Mouse (Mus musculus) neural tube, embryonic 13.5 days (tissue): ENCODE measurements at regions not wholly inside any gene's neighbourhood (a gene's known extent, or its start where the extent isn't known, plus 50 kb on each side); places are given as distances from the start of the nearest gene placed in this dataset. TPM values are rescaled to one million over a fixed set of nuclear protein-coding genes. Genes with fewer than 3 reads are reported as not detected.

Experiments used
- ATAC-seq: fragments of 200-750 bp; cut with Nextera tagmentation; 2 replicates; pipeline ENCODE4 v1.8.0; 2017; ENCODE audit warnings: low read depth, mild to moderate bottlenecking, moderate TSS enrichment, moderate library complexity
- H3K27ac ChIP-seq: fragments of 300-500 bp; sonication (generic); replicated peaks from 2 replicates; pipeline ENCODE4 v1.5.1; 2015; ENCODE audit warnings: moderate library complexity, mild to moderate bottlenecking, inconsistent platforms
- H3K27me3 ChIP-seq: fragments of 300-500 bp; sonication (generic); 2 replicates; pipeline ENCODE4 v1.6.1; 2015; ENCODE audit warnings: mild to moderate bottlenecking, inconsistent platforms
- H3K36me3 ChIP-seq: fragments of 300-500 bp; sonication (generic); 2 replicates; pipeline ENCODE4 v1.6.1; 2015; ENCODE audit warnings: mild to moderate bottlenecking, inconsistent platforms
- H3K4me1 ChIP-seq: fragments of 300-500 bp; sonication (generic); replicated peaks from 2 replicates; pipeline ENCODE4 v1.6.1; 2015; ENCODE audit warnings: inconsistent platforms
- H3K4me2 ChIP-seq: fragments of 300-500 bp; sonication (generic); 2 replicates; pipeline ENCODE4 v1.6.1; 2015; ENCODE audit warnings: inconsistent platforms, mild to moderate bottlenecking, moderate library complexity
- H3K4me3 ChIP-seq: fragments of 300-500 bp; sonication (generic); 2 replicates; pipeline ENCODE4 v1.5.1; 2015; ENCODE audit warnings: mild to moderate bottlenecking, inconsistent platforms
- H3K9ac ChIP-seq: fragments of 300-500 bp; sonication (generic); 2 replicates; pipeline ENCODE4 v1.6.1; 2015; ENCODE audit warnings: moderate library complexity, mild to moderate bottlenecking, inconsistent platforms
- H3K9me3 ChIP-seq: fragments of 300-500 bp; sonication (generic); 2 replicates; pipeline ENCODE4 v1.6.1; 2016; ENCODE audit warnings: inconsistent platforms
- WGBS: fragments of 180-500 bp; shearing (Covaris S2); methylation state at CpG from one replicate; pipeline ENCODE4 v1.1.7; 2015; 5-methylcytosine and 5-hydroxymethylcytosine counted together
- microRNA-seq: library from miRNA; unstranded; fragments of <30 nt; microRNA quantifications from one replicate; pipeline ENCODE4, GENCODE M21; 2016

DNA sequence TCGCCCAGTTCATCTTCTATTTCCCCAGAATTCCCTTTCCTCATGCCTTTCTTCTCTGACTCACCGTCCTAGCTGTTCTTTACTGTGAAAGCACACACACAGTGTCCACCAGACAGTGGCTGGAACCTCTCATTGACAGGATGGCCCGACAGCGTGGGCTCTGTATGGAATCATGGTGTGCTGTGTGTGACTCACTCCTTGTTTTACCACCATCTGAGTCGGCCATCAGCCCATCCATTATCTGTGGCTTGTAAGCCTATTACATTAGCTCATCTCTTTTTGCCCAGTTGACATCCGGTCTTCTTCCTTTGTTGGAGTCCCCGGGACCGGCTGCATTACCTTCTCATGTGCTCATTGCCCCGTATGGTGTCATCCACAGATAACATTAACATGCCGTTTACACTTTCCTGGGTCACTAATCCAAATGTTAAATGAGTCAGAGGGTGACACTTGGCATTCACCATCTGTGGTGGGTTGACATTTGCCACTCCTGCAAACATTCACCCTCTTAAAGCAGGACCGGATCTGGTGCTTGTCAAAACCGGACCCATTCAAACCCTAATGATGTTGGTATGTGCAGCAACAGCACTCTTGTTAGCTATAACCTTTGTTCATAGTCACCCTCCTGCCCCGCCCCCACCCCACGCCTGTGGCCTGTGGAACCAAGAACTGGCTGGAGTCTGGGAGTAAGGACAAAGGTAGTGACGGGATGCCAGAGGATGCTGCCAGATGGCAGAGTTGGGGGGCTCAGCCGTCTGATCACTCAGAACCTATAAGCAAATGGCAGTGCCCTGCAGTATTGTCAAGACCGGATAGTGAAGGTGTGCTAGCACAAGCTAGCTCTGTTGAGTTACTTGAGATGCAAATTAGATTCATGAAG lies 113.7 kb upstream of the Gm10131 start:
- H3K9ac ChIP-seq: no peak overlapping the region
- H3K4me2 ChIP-seq: no peak overlapping the region
- no peaks in the 10 kb centered on the region for H3K9me3 ChIP-seq
- ATAC-seq: no peak
- no peak overlapping the region for H3K27ac ChIP-seq
- peaks cover 3% of the 10 kb centered on the region; the same call in 1 of the 2 replicates for H3K4me1 ChIP-seq
- WGBS: 65% methylated on average over 17 of the region's 17 CpGs
- no peak overlapping the region for H3K4me3 ChIP-seq
- H3K36me3 ChIP-seq: no peaks in the 10 kb centered on the region
- no peaks in the 10 kb centered on the region; the same call in 1 of the 2 replicates for H3K27me3 ChIP-seq

DNA sequence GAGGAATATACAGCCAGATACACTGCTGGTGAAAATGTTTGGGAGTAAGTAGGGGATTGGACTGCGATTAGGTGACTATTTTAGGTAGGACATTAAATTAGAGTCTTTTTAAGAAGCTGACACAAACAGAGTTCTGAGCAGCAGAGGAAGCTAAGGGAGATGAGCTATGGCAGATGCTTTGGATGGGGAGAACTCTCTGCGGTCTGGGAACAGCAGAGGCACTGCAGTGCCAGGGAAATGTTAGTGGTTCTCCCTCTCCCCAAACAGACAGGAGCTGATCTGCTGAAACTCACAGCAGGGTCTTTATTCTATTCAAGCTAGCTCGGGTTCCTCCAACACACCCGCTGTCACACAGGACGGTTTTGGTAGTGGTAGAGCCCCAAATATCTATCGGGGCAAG lies 110.7 kb upstream of the Gm10131 start:
- 0 out of 2 replicates have a peak, but pooled peaks cover 3% of the 10 kb centered on the region for H3K9me3 ChIP-seq
- H3K27me3 ChIP-seq: no peaks in the 10 kb centered on the region; the same call in 1 of the 2 replicates
- no peak for ATAC-seq
- H3K9ac ChIP-seq: no peak overlapping the region
- H3K27ac ChIP-seq: no peak overlapping the region
- H3K36me3 ChIP-seq: no peaks in the 10 kb centered on the region
- peaks cover 3% of the 10 kb centered on the region; the same call in 1 of the 2 replicates for H3K4me1 ChIP-seq
- WGBS: 78% methylated on average over 6 of the region's 6 CpGs
- H3K4me3 ChIP-seq: no peak overlapping the region
- no peak overlapping the region for H3K4me2 ChIP-seq

Small RNAs in the stretch of these regions (microRNA-seq; reads per million reads assigned to microRNA genes)
- not detected for gene Gm23177
